Mouse (Mus musculus): ENCODE measurements around the gene Tmem79. TPM values are rescaled to one million over a fixed set of nuclear protein-coding genes. Genes with fewer than 3 reads are reported as not detected.

Tmem79 gene
- polyA plus RNA-seq, 1 experiment: 0.71 TPM

- TF ChIP-seq POLR2A (IDR thresholded peaks at IDR 0.05; ENCODE audit: borderline replicate concordance, low read depth, low read length) (no peak), CTCF (IDR thresholded peaks at IDR 0.05; ENCODE audit: low read depth, low read length) (no peak)
- no peak overlapping the region for H3K4me3 ChIP-seq (ENCODE audit: insufficient read depth, low read length)
- no peaks in the 10 kb centered on the region for H3K4me1 ChIP-seq (ENCODE audit: control insufficient read depth, insufficient read depth, low read length)
- H3K27ac ChIP-seq (ENCODE audit: insufficient read depth, low read depth, low read length): no peak overlapping the region
These were observed 55.9 kb downstream of the Tmem79 start for GRCm38 (mm10) chr3:88280035-88280434.

Other genes starting within 250 kb of the Tmem79 start
- 84.5 and 98.1 TPM in 2 replicates for gene Mef2d, start 193.8 kb downstream of the Tmem79 start, polyA plus RNA-seq (2012; ENCODE audit: insufficient read depth, insufficient read length, missing spikeins)
- not detected in 2 replicates for gene Rhbg, start 81.4 kb downstream of the Tmem79 start, polyA plus RNA-seq (2012; ENCODE audit: insufficient read depth, insufficient read length, missing spikeins)
- gene Gm38392, start 48.9 kb downstream of the Tmem79 start, polyA plus RNA-seq (2012; ENCODE audit: insufficient read depth, insufficient read length, missing spikeins): 0.48 TPM in 1 of 2 replicates, not detected in the other
- 10.1 and 11.4 TPM in 2 replicates for gene Tsacc, start 39.1 kb downstream of the Tmem79 start, polyA plus RNA-seq (2012; ENCODE audit: insufficient read depth, insufficient read length, missing spikeins)
- gene Cct3, start 39.0 kb downstream of the Tmem79 start, polyA plus RNA-seq (2012; ENCODE audit: insufficient read depth, insufficient read length, missing spikeins): 75.3 and 76.5 TPM in 2 replicates
- gene Glmp, start 11.1 kb downstream of the Tmem79 start, polyA plus RNA-seq (2012; ENCODE audit: insufficient read depth, insufficient read length, missing spikeins): 401 and 428 TPM in 2 replicates
- gene Smg5, start 112 bp upstream of the Tmem79 start, polyA plus RNA-seq (2012; ENCODE audit: insufficient read depth, insufficient read length, missing spikeins): 26.0 and 27.8 TPM in 2 replicates
- not detected in 2 replicates for gene Paqr6, start 28.4 kb upstream of the Tmem79 start, polyA plus RNA-seq (2012; ENCODE audit: insufficient read depth, insufficient read length, missing spikeins)
- gene Bglap3, start 36.6 kb upstream of the Tmem79 start, polyA plus RNA-seq (2012; ENCODE audit: insufficient read depth, insufficient read length, missing spikeins): not detected in 2 replicates
- gene Bglap2, start 42.6 kb upstream of the Tmem79 start, polyA plus RNA-seq (2012; ENCODE audit: insufficient read depth, insufficient read length, missing spikeins): not detected in 2 replicates
- gene Bglap, start 48.3 kb upstream of the Tmem79 start, polyA plus RNA-seq (2012; ENCODE audit: insufficient read depth, insufficient read length, missing spikeins): not detected in 2 replicates
- 55.0 and 59.7 TPM in 2 replicates for gene Pmf1, start 74.2 kb upstream of the Tmem79 start, polyA plus RNA-seq (2012; ENCODE audit: insufficient read depth, insufficient read length, missing spikeins)
- 14.0 and 17.5 TPM in 2 replicates for gene Slc25a44, start 89.0 kb upstream of the Tmem79 start, polyA plus RNA-seq (2012; ENCODE audit: insufficient read depth, insufficient read length, missing spikeins)
- gene Sema4a, start 125.0 kb upstream of the Tmem79 start, polyA plus RNA-seq (2012; ENCODE audit: insufficient read depth, insufficient read length, missing spikeins): 178 and 180 TPM in 2 replicates
- gene Lmna, start 173.8 kb upstream of the Tmem79 start, polyA plus RNA-seq (2012; ENCODE audit: insufficient read depth, insufficient read length, missing spikeins): 124 and 126 TPM in 2 replicates
- 0.13 and 0.16 TPM in 2 replicates for gene Mex3a, start 196.2 kb upstream of the Tmem79 start, polyA plus RNA-seq (2012; ENCODE audit: insufficient read depth, insufficient read length, missing spikeins)
- not detected in 2 replicates for gene Rab25, start 212.2 kb upstream of the Tmem79 start, polyA plus RNA-seq (2012; ENCODE audit: insufficient read depth, insufficient read length, missing spikeins)
- gene Lamtor2, start 216.9 kb upstream of the Tmem79 start, polyA plus RNA-seq (2012; ENCODE audit: insufficient read depth, insufficient read length, missing spikeins): 149 and 154 TPM in 2 replicates
- 22.9 and 25.8 TPM in 2 replicates for gene Ubqln4, start 217.6 kb upstream of the Tmem79 start, polyA plus RNA-seq (2012; ENCODE audit: insufficient read depth, insufficient read length, missing spikeins)
- 71.3 and 83.2 TPM in 2 replicates for gene Ssr2, start 239.7 kb upstream of the Tmem79 start, polyA plus RNA-seq (2012; ENCODE audit: insufficient read depth, insufficient read length, missing spikeins)

All from bone marrow macrophage, adult 2 months (primary cell).